Mouse (Mus musculus) liver, embryonic 14.5 days (tissue): ENCODE results near the gene Fgf10. TPM values are rescaled to one million over a fixed set of nuclear protein-coding genes. Genes with fewer than 3 reads are reported as not detected.
A peak's percentile ranks its signal among the peaks of the same experiment; 100 is the strongest.

ENCODE experiments used
- ATAC-seq: fragments of 200-750 bp; cut with Nextera tagmentation; 2 replicates; pipeline ENCODE4 v1.8.0; 2017; ENCODE audit warnings: moderate number of reproducible peaks, mild to moderate bottlenecking, moderate library complexity; ENCODE audit not compliant: insufficient read depth
- DNase-seq, 3 experiments: peaks; one replicate each; pipeline ENCODE4 v3.0.0-alpha.2; 2012 to 2013; ENCODE audit warnings: low read depth in 3 of 3, low spot score in 3 of 3
- H3K27ac ChIP-seq: fragments of 300-500 bp; sonication (generic); 2 replicates; pipeline ENCODE4 v1.5.1; 2014; ENCODE audit warnings: moderate library complexity, mild to moderate bottlenecking, control low read depth, inconsistent platforms
- H3K27me3 ChIP-seq: fragments of 300-500 bp; sonication (generic); 2 replicates; pipeline ENCODE4 v1.6.1; 2014; ENCODE audit warnings: mild to moderate bottlenecking, low read length, moderate library complexity; ENCODE audit not compliant: control insufficient read depth, insufficient read depth
- H3K36me3 ChIP-seq: fragments of 300-500 bp; sonication (generic); replicated peaks from 2 replicates; pipeline ENCODE4 v1.6.1; 2014; ENCODE audit warnings: low read depth; ENCODE audit not compliant: control insufficient read depth, insufficient read depth
- H3K4me1 ChIP-seq, 2 experiments: fragments of 200-500 bp in 1 of 2; fragments of 300-500 bp in 1 of 2; sonication (generic) in 1 of 2; replicated peaks; 2 replicates each; pipeline ENCODE4 v1.6.1; 2012 to 2014; ENCODE audit warnings: antibody characterized with exemption in 1 of 2, inconsistent platforms in 1 of 2, low read length in 1 of 2; ENCODE audit not compliant: control insufficient read depth in 2 of 2, insufficient read depth in 2 of 2
- H3K4me2 ChIP-seq: fragments of 300-500 bp; sonication (generic); 2 replicates; pipeline ENCODE4 v1.6.1; 2014; ENCODE audit warnings: low read depth, mild to moderate bottlenecking, control low read depth, moderate library complexity
- H3K4me3 ChIP-seq, 2 experiments: fragments of 200-500 bp in 1 of 2; fragments of 300-500 bp in 1 of 2; sonication (generic) in 1 of 2; 2 replicates each; pipeline ENCODE4 v1.5.1; 2012 to 2014; ENCODE audit warnings: low read depth in 2 of 2, low read length in 2 of 2, mild to moderate bottlenecking in 2 of 2, control low read depth in 1 of 2, inconsistent platforms in 1 of 2, moderate library complexity in 1 of 2; ENCODE audit not compliant: insufficient read depth in 1 of 2
- H3K9ac ChIP-seq: fragments of 300-500 bp; sonication (generic); replicated peaks from 2 replicates; pipeline ENCODE4 v1.6.1; 2014; ENCODE audit warnings: mild to moderate bottlenecking, control low read depth, moderate library complexity
- H3K9me3 ChIP-seq: fragments of 300-500 bp; sonication (generic); 2 replicates; pipeline ENCODE4 v1.6.1; 2016; ENCODE audit warnings: low read length, mixed read lengths; ENCODE audit not compliant: control insufficient read depth
- CTCF ChIP-seq: IDR thresholded peaks from 2 replicates; pipeline ENCODE4 v1.5.1; 2016; ENCODE audit warnings: antibody characterized with exemption, low read depth, control low read depth
- EP300 ChIP-seq: IDR thresholded peaks from 2 replicates; pipeline ENCODE4 v1.6.1; 2016; ENCODE audit warnings: antibody characterized with exemption, low read depth
- WGBS: fragments of 180-500 bp; shearing (Covaris S2); extraction: QIAGEN DNeasy Blood & Tissue Kit; methylation state at CpG from one replicate; pipeline ENCODE4 v1.1.7; 2014; ENCODE audit not compliant: insufficient replicate concordance; 5-methylcytosine and 5-hydroxymethylcytosine counted together
- polyA plus RNA-seq, 2 experiments: library from polyadenylated mRNA; depleted of rRNA in 1 of 2; stranded (reverse) in 1 of 2; unstranded in 1 of 2; fragments of >200 nt; fragmentation: Nextera tagmentation in 1 of 2; extraction: Ambion mirVana in 1 of 2; gene quantifications; 2 replicates each; pipeline versions ENCODE4 v1.2.1 to v1.2.3; 2012 to 2014

The Fgf10 gene
- 0.03 and 0.04 TPM in 2 replicates for polyA plus RNA-seq (2012; rRNA removed)
- 0.08 and 0.20 TPM in 2 replicates for polyA plus RNA-seq (2014; fragmentation: Nextera tagmentation; extraction: Ambion mirVana)

DNA sequence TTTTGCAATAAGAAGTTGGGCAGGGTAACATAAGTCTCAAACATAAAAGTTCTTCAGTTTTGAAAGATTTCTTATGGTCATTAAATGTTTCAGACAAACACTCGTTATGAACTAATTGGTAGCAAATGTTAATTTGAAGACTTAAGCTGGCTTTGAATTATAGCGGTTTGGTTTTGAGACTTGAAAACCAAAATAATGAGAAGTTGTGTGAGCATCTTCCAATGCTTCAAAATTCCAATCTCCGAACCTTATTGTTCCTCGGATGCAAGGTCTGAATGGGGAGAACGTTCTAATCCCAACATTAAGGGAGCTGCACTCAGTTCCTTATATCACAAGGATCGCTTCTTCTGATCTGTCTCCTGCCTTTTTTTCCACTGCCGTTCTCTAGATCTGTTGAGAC is at the start of gene Fgf10:
TSS of gene Fgf10 (plus strand) at position 301 of the 400 bp plus-strand sequence.
- no peaks in the 10 kb centered on the region for H3K36me3 ChIP-seq
- H3K27ac ChIP-seq: no peak within 1 kb of the TSS
- H3K9me3 ChIP-seq: no peaks in the 10 kb centered on the region
- no peaks in the 10 kb centered on the region for H3K4me1 ChIP-seq
- TF ChIP-seq CTCF (no peak), EP300 (no peak)
- 78% methylated on average over 7 of the region's 7 CpGs for WGBS
- no peak within 1 kb of the TSS for H3K9ac ChIP-seq
- H3K4me3 ChIP-seq: no peak within 1 kb of the TSS
- no peak for DNase-seq
- no peak for ATAC-seq
- no peak within 1 kb of the TSS for H3K4me2 ChIP-seq
- no peaks in the 10 kb centered on the region for H3K27me3 ChIP-seq

DNA sequence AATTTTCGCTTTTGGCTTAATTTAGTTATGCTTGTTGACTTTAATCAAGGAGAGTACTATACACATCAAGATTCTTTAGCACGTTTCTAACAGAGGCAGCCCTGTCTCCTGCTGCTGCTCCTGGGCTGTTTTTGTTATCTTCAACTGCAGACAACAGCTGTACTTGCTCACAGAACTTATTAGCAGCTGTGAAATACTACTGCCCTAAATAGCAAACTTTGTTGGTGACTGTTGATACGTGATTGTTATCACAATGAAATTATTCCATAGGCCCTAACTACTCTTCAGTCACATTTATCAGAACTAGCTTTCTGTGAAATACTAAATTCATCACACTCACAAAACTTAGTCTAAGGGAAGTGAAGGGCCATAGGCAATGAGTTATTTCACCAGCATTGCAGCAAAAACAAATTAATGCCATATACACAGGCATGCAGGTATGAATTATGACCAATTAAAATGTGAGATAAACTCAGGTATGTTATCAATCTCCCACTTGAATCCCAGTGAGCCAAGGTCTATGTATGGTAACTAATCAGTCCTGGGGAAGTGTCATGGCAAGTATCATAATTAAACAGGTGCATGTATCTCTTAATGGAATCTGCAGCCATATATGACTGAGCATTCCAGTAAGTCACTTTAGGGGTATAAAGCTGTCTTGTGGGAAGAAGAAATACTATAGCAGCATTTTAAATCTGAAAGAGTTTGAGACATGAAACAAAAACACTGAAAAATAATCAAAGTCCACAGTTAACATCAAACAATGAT is 39.7 kb upstream of the Fgf10 start:
- Histone ChIP-seq H3K9me3 (no peaks in the 10 kb centered on the region), H3K4me3 (no peak overlapping the region), H3K9ac (no peak overlapping the region), H3K27me3 (no peaks in the 10 kb centered on the region), H3K4me1 (peaks cover 6% of the 10 kb centered on the region in 2 experiments), H3K4me2 (0 out of 2 replicates have a peak overlapping the region, but pooled peaks have one; percentile 4), H3K27ac (no peak overlapping the region; the same call in 1 of the 2 replicates), H3K36me3 (no peaks in the 10 kb centered on the region)
- WGBS: 13% methylated on average over 3 of the region's 3 CpGs
- peak; percentile 35 to 50 (median 47) for DNase-seq
- ATAC-seq: peak; percentile 93
- no peak for TF ChIP-seq CTCF
- peak; percentile 83 for TF ChIP-seq EP300

DNA sequence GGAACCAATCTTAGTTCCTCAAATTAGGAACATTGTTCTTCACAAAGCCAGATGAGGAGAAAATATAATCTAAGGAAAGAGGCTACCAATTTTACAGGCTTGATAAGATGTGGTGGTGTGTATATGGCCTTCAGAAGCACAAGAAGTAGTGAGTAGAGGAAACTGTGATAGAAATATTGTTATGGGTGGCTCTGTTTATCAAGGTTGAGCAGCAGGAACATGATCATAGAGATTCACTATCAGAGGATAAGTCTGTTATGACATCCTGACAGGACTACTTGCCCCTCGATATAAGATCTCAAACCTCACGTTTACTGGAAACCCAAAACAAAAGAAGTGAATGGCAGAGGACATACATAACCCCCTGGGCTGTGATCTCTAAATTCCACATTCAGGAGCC is 38.1 kb upstream of the Fgf10 start:
- peak in 2 of 3 experiments; percentile 3 to 9 for DNase-seq
- TF ChIP-seq EP300: no peak
- no peak for TF ChIP-seq CTCF
- Histone ChIP-seq H3K4me3 (no peak overlapping the region), H3K27me3 (no peaks in the 10 kb centered on the region), H3K36me3 (no peaks in the 10 kb centered on the region), H3K9me3 (no peaks in the 10 kb centered on the region), H3K9ac (no peak overlapping the region), H3K4me1 (peaks cover 6% of the 10 kb centered on the region in 2 experiments), H3K4me2 (no peak overlapping the region), H3K27ac (no peak overlapping the region)
- ATAC-seq: peak; percentile 42
- WGBS: 16% methylated on average over 2 of the region's 2 CpGs

DNA sequence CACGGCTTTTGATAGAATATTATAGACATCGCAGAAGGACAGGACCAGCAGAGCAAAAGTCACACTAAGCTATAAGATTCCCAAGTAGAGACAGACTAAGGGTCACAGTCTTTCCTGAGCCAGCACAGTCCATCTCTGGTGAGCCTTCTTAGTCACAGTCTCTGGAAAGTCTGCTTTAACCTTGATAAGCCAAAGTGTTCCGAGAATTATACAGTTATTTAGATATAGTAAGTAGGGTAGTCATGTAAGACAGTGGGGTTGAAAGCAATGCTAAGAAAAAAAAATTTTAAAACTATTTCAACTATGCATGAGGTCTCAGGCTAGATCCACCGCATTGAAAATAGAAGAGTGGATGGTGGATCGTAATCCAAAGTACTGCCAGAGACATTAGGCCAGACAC is 33.5 kb upstream of the Fgf10 start:
- 66% methylated on average over 5 of the region's 5 CpGs for WGBS
- no peaks in the 10 kb centered on the region for H3K27me3 ChIP-seq
- H3K4me2 ChIP-seq: no peak overlapping the region
- H3K36me3 ChIP-seq: no peaks in the 10 kb centered on the region
- no peak for ATAC-seq
- no peak overlapping the region for H3K4me3 ChIP-seq
- TF ChIP-seq CTCF: no peak
- DNase-seq: no peak
- H3K27ac ChIP-seq: no peak overlapping the region
- no peak overlapping the region for H3K9ac ChIP-seq
- no peaks in the 10 kb centered on the region for H3K9me3 ChIP-seq
- H3K4me1 ChIP-seq: peaks cover 0 to 3% of the 10 kb centered on the region in 2 experiments; a peak in 2 of 4 replicates

DNA sequence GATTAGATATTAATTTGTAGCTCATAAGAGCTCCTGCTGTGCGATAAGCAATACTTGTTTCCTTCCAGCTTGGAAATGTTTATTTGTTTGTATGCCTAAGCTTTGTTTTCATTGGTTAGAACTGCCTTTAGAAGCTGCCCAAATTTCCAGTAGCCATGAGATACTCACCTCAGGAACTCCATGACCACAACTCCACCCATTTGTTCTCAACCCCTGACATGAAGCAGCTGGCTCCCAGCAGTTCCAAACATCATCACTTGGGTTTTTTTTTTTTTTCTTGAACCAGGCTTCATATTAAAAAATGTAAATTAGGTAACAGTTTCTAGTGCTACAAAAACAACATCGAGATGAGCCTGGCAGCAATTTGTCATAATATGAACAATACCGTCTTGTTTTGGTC is 27.0 kb upstream of the Fgf10 start:
- no peak overlapping the region for H3K4me2 ChIP-seq
- WGBS: 77% methylated on average over 3 of the region's 3 CpGs
- no peak for ATAC-seq

More for the DNA sequence above, 27.0 kb upstream of the Fgf10 start:
- DNase-seq: no peak
- Histone ChIP-seq H3K27me3 (no peaks in the 10 kb centered on the region), H3K9me3 (no peaks in the 10 kb centered on the region), H3K9ac (no peak overlapping the region), H3K4me1 (no peaks in the 10 kb centered on the region), H3K36me3 (no peaks in the 10 kb centered on the region), H3K4me3 (no peak overlapping the region), H3K27ac (no peak overlapping the region)
- no peak for TF ChIP-seq EP300
- TF ChIP-seq CTCF: no peak
